Mouse (Mus musculus): ENCODE measurements around the gene Phactr3. TPM values are rescaled to one million over a fixed set of nuclear protein-coding genes. Genes with fewer than 3 reads are reported as not detected.
A peak's percentile ranks its signal among the peaks of the same experiment; 100 is the strongest.

The Phactr3 gene
- polyA plus RNA-seq, 1 experiment from 2014 or later: 1.4 TPM

- no peak overlapping the region for H3K9ac ChIP-seq
- no peaks in the 10 kb centered on the region for H3K9me3 ChIP-seq (replicated peaks)
- no peak overlapping the region for H3K4me2 ChIP-seq (replicated peaks)
- no peak overlapping the region for H3K27ac ChIP-seq (replicated peaks)
- no peaks in the 10 kb centered on the region for H3K4me1 ChIP-seq
- ATAC-seq (ENCODE audit: insufficient number of reproducible peaks, low FRiP score, low TSS enrichment, low read depth): no peak
- WGBS: 57% methylated on average over 5 of the region's 5 CpGs
- H3K4me3 ChIP-seq (replicated peaks): no peak overlapping the region
- no peaks in the 10 kb centered on the region for H3K27me3 ChIP-seq
- no peaks in the 10 kb centered on the region for H3K36me3 ChIP-seq
Measured at GRCm38 (mm10) chr2:178194908-178195307, 76.1 kb downstream of the Phactr3 start.

GRCm38 (mm10) chr2:178196038-178196437 is 77.3 kb downstream of the Phactr3 start:
- no peaks in the 10 kb centered on the region for H3K4me1 ChIP-seq
- WGBS: 88% methylated on average over 6 of the region's 6 CpGs
- no peak for ATAC-seq (ENCODE audit: insufficient number of reproducible peaks, low FRiP score, low TSS enrichment, low read depth)

GRCm38 (mm10) chr2:178197542-178197941 is 78.8 kb downstream of the Phactr3 start:
- Histone ChIP-seq H3K27ac (replicated peaks) (no peak overlapping the region), H3K27me3 (no peaks in the 10 kb centered on the region), H3K9me3 (replicated peaks) (no peaks in the 10 kb centered on the region), H3K9ac (no peak overlapping the region), H3K4me1 (no peaks in the 10 kb centered on the region), H3K36me3 (no peaks in the 10 kb centered on the region), H3K4me3 (replicated peaks) (no peak overlapping the region), H3K4me2 (replicated peaks) (no peak overlapping the region)
- ATAC-seq (ENCODE audit: insufficient number of reproducible peaks, low FRiP score, low TSS enrichment, low read depth): no peak
- WGBS: 62% methylated on average over 1 of the region's 1 CpGs

More at GRCm38 (mm10) chr2:178196038-178196437, 77.3 kb downstream of the Phactr3 start:
- no peak overlapping the region for H3K4me2 ChIP-seq (replicated peaks)
- H3K9me3 ChIP-seq (replicated peaks): no peaks in the 10 kb centered on the region
- H3K27me3 ChIP-seq: no peaks in the 10 kb centered on the region
- no peak overlapping the region for H3K27ac ChIP-seq (replicated peaks)
- no peak overlapping the region for H3K9ac ChIP-seq
- H3K36me3 ChIP-seq: no peaks in the 10 kb centered on the region
- no peak overlapping the region for H3K4me3 ChIP-seq (replicated peaks)

GRCm38 (mm10) chr2:178204455-178204854 is 85.7 kb downstream of the Phactr3 start:
- no peak for ATAC-seq (ENCODE audit: insufficient number of reproducible peaks, low FRiP score, low TSS enrichment, low read depth)
- Histone ChIP-seq H3K9ac (no peak overlapping the region), H3K4me3 (replicated peaks) (no peak overlapping the region), H3K36me3 (no peaks in the 10 kb centered on the region), H3K27me3 (no peaks in the 10 kb centered on the region), H3K27ac (replicated peaks) (no peak overlapping the region), H3K4me1 (no peaks in the 10 kb centered on the region), H3K9me3 (replicated peaks) (no peaks in the 10 kb centered on the region), H3K4me2 (replicated peaks) (no peak overlapping the region)
- 82% methylated on average over 10 of the region's 10 CpGs for WGBS

- no peak for ATAC-seq (ENCODE audit: insufficient number of reproducible peaks, low FRiP score, low TSS enrichment, low read depth)
- H3K4me2 ChIP-seq (replicated peaks): no peak overlapping the region
- no peaks in the 10 kb centered on the region for H3K9me3 ChIP-seq (replicated peaks)
- H3K27ac ChIP-seq (replicated peaks): no peak overlapping the region
- no peak overlapping the region for H3K4me3 ChIP-seq (replicated peaks)
- no peaks in the 10 kb centered on the region for H3K36me3 ChIP-seq
- 0 out of 2 replicates have a peak, but pooled peaks cover 2% of the 10 kb centered on the region for H3K4me1 ChIP-seq
- 44% methylated on average over 5 of the region's 5 CpGs for WGBS
- no peak overlapping the region for H3K9ac ChIP-seq
- no peaks in the 10 kb centered on the region for H3K27me3 ChIP-seq
Measured at GRCm38 (mm10) chr2:178208186-178208600, 89.4 kb downstream of the Phactr3 start.

GRCm38 (mm10) chr2:178213826-178214225 is 95.1 kb downstream of the Phactr3 start:
- 79% methylated on average over 2 of the region's 2 CpGs for WGBS
- H3K4me2 ChIP-seq (replicated peaks): no peak overlapping the region
- H3K9me3 ChIP-seq (replicated peaks): no peaks in the 10 kb centered on the region
- no peak overlapping the region for H3K27ac ChIP-seq (replicated peaks)
- no peak overlapping the region for H3K9ac ChIP-seq
- H3K4me1 ChIP-seq: 0 out of 2 replicates have a peak, but pooled peaks cover 2% of the 10 kb centered on the region
- H3K36me3 ChIP-seq: no peaks in the 10 kb centered on the region
- ATAC-seq (ENCODE audit: insufficient number of reproducible peaks, low FRiP score, low TSS enrichment, low read depth): no peak
- H3K27me3 ChIP-seq: no peaks in the 10 kb centered on the region
- no peak overlapping the region for H3K4me3 ChIP-seq (replicated peaks)

- Histone ChIP-seq H3K9ac (no peak overlapping the region), H3K27me3 (no peaks in the 10 kb centered on the region), H3K4me3 (replicated peaks) (no peak overlapping the region), H3K27ac (replicated peaks) (no peak overlapping the region), H3K9me3 (replicated peaks) (no peaks in the 10 kb centered on the region), H3K4me2 (replicated peaks) (no peak overlapping the region), H3K36me3 (no peaks in the 10 kb centered on the region), H3K4me1 (0 out of 2 replicates have a peak, but pooled peaks cover 2% of the 10 kb centered on the region)
- 85% methylated on average over 1 of the region's 1 CpGs for WGBS
- ATAC-seq (ENCODE audit: insufficient number of reproducible peaks, low FRiP score, low TSS enrichment, low read depth): no peak
Measured at GRCm38 (mm10) chr2:178214531-178214930, 95.8 kb downstream of the Phactr3 start.

GRCm38 (mm10) chr2:178218461-178218860 is 99.7 kb downstream of the Phactr3 start:
- Histone ChIP-seq H3K9me3 (replicated peaks) (no peaks in the 10 kb centered on the region), H3K4me2 (replicated peaks) (no peak overlapping the region), H3K4me1 (no peaks in the 10 kb centered on the region), H3K27me3 (no peaks in the 10 kb centered on the region), H3K27ac (replicated peaks) (no peak overlapping the region), H3K9ac (no peak overlapping the region), H3K36me3 (no peaks in the 10 kb centered on the region), H3K4me3 (replicated peaks) (no peak overlapping the region)
- no peak for ATAC-seq (ENCODE audit: insufficient number of reproducible peaks, low FRiP score, low TSS enrichment, low read depth)
- WGBS: 61% methylated on average over 4 of the region's 4 CpGs

GRCm38 (mm10) chr2:178219454-178220147 is 100.8 kb downstream of the Phactr3 start:
- H3K27ac ChIP-seq (replicated peaks): no peak overlapping the region
- H3K9me3 ChIP-seq (replicated peaks): no peaks in the 10 kb centered on the region
- ATAC-seq (ENCODE audit: insufficient number of reproducible peaks, low FRiP score, low TSS enrichment, low read depth): 0 out of 2 replicates have a peak, but pooled peaks have one; percentile 39
- 70% methylated on average over 5 of the region's 5 CpGs for WGBS
- no peak overlapping the region for H3K4me2 ChIP-seq (replicated peaks)
- no peaks in the 10 kb centered on the region for H3K27me3 ChIP-seq
- H3K4me1 ChIP-seq: no peaks in the 10 kb centered on the region
- H3K9ac ChIP-seq: no peak overlapping the region
- H3K36me3 ChIP-seq: no peaks in the 10 kb centered on the region
- H3K4me3 ChIP-seq (replicated peaks): no peak overlapping the region

GRCm38 (mm10) chr2:178220148-178220717 is 101.5 kb downstream of the Phactr3 start:
- H3K9me3 ChIP-seq (replicated peaks): no peaks in the 10 kb centered on the region
- H3K27ac ChIP-seq (replicated peaks): no peak overlapping the region
- H3K9ac ChIP-seq: no peak overlapping the region
- no peaks in the 10 kb centered on the region for H3K27me3 ChIP-seq
- ATAC-seq (ENCODE audit: insufficient number of reproducible peaks, low FRiP score, low TSS enrichment, low read depth): no peak
- H3K36me3 ChIP-seq: no peaks in the 10 kb centered on the region
- no peak overlapping the region for H3K4me3 ChIP-seq (replicated peaks)
- no peak overlapping the region for H3K4me2 ChIP-seq (replicated peaks)
- no peaks in the 10 kb centered on the region for H3K4me1 ChIP-seq
- 73% methylated on average over 3 of the region's 3 CpGs for WGBS

GRCm38 (mm10) chr2:178221003-178221402 is 102.2 kb downstream of the Phactr3 start:
- ATAC-seq (ENCODE audit: insufficient number of reproducible peaks, low FRiP score, low TSS enrichment, low read depth): 0 out of 2 replicates have a peak, but pooled peaks have one; percentile 29
- Histone ChIP-seq H3K4me1 (no peaks in the 10 kb centered on the region), H3K27me3 (no peaks in the 10 kb centered on the region), H3K4me3 (replicated peaks) (no peak overlapping the region), H3K36me3 (no peaks in the 10 kb centered on the region), H3K9me3 (replicated peaks) (no peaks in the 10 kb centered on the region), H3K9ac (no peak overlapping the region), H3K27ac (replicated peaks) (no peak overlapping the region), H3K4me2 (replicated peaks) (no peak overlapping the region)
- 88% methylated on average over 3 of the region's 3 CpGs for WGBS
